Mouse (Mus musculus): ENCODE results near the gene Frmd4a. TPM values are rescaled to one million over a fixed set of nuclear protein-coding genes. Genes with fewer than 3 reads are reported as not detected.
"Not testable (repeated sequence)": the region's sequence is repeated elsewhere in the genome, so short reads cannot be mapped to it uniquely, and the experiment has no call there.

Frmd4a gene
- total RNA-seq, 2 experiments from 2014 or later = 51.3 to 52.7 TPM

DNA sequence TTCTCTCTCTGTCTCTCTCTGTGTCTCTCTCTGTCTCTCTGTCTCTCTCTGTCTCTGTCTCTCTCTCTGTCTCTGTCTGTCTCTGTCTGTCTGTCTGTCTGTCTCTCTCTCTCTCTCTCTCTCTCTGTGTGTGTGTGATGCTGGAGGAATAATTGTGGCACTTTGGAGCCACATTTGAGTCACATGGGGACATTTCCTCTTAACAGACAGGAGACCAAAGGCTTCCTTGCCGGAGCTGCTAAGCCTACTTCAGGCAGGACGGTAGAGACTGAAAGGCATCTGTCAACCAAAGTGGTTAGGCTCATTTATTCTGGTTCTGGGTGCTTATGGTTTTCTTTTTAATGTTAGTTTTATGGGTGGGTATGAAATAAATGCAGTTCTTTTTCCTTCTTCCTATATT lies 543.0 kb downstream of the Frmd4a start:
- DNase-seq = not testable (repeated sequence)

DNA sequence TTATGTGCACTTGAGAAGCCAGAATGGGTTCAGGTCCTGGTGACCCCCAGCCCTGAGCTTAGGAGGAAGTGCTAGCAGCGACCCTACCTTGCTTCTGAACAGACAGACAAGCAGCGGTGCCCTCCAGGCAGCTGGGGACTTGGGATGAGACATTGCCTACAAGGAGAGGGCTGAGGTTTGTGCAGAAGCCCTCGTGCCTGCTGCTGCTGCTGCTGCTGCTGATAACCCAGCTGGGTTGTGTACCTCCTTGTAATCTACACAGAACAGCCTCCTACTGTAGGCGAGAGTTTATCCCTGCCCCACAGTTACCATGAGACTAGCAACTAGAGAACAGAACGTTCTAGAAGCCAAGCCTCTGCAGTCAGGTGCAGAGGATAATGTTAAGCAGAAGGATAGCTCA lies 543.7 kb downstream of the Frmd4a start:
- no peak for DNase-seq

DNA sequence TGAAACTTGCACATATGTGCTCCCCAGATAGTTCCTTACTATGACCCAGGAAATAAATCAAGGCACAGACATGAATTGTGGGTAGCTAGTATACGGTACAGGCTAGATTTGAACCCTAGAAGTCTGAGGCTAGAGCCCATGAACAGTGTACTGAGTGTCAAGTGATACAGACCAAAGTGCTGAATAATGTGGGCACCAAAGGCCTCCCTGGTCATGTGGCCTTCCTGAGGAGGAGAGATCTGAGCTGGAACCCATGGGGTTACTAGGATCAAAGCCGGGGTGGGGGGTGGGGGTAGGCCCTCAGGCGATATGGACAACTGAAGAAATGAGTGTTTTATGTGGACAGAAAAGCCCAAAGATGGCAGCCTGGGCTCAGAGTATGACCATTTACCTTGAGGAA lies 544.9 kb downstream of the Frmd4a start:
- no peak for DNase-seq

DNA sequence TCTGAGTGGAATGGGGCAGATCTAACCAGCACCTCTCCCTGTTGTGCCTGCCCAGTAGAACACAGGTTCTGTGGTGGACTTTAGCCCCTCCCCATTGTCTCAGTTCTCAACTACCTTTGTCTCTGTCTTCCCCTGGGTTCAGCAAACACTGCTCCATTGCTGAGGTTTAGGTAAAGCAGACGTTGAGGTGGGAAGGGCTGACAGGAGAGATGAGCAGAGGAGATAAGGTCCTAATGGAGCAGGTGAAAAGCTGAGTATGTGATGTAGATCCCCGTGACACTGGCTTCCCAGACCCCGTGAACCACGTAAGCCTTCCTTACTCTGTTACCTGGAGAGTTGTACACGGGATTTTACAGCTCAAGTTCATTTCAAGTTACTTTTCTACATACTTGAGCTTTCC lies 545.3 kb downstream of the Frmd4a start:
- DNase-seq = no peak

DNA sequence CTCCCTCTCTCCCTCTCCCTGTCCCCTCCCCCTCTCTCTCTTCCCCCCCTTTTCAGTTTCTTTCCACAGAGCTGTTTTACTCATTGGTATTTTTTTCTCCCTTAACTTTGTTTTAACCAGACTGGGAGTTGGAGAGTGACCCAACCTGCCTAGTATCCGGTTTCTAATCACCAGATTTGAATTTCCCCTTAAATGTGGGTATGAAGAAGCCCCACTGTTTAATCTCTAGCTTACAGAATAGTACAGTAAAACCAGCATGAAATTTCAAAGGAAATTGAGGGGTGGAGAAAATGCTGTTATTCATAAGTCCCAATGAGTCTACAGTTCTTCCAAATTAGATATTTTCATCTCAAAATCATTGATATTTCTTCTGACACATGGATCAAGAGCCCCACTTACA lies 545.8 kb downstream of the Frmd4a start:
- no peak for DNase-seq

DNA sequence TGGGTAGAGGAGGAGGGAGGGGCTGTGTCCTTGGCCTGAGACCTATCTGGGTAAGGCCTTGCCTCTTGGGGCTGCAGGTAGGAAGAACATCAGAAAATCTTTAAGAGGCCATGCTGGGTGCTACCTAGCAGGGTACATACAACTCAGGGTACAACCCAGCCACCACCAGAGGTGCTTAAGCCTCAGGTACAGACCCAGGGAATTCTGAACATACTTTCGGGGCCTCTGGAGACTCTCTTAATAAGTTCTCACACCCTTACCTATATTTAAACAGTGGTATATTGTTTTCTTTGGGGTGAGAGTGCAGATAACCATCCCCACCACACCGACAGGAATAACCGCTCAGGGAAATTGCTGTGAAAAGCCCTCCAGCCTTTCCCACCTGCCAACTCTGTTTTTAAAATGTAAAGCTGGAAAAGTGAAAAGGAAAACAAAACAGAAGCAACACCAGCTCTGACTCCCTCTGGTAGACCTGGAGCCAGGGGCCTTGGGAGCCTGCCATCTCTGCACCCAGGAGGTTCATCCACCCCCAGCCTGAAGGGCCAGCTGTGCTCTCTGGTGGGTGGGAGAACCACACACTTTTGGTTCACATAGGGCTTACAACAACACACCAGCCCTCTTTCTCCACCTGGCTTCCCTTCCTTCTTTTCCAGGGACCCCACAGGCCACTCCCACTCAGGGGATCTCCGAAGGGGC lies 548.9 kb downstream of the Frmd4a start:
- no peak for DNase-seq

DNA sequence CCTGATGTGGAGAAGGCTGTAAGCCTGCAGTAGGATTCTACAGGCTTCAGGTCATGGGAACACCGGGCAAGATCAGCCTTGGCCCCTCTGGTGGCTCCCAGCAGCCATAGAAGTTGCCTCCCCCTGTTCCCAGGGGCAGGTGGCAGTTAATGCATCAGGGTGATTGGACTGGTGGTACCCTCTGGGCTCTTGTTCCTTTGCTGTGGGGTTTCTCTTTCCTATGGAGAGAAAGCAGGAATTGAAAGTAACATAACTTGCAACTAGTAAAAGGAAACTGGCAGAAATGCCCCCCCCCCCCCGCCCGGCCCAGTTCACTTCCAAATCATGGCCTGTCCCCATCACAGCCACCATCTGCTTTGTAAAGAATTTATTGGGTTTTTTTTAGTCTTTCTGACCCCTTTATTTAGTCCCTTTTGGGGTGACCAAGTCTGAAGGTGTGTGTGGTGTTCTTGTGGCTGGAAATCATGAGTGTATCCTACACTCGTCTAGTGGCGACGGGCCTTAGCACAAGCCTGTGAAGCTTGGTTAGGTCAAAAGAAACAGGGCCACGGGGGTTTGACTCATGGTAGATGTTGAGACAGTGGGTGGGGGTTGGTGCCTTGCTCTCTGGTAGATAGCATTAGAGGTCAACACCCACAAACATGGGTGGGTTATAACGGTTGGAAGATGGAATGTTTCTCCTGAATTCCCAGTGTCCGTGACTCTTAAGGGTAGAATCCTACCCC lies 549.6 kb downstream of the Frmd4a start:
- DNase-seq = no peak

DNA sequence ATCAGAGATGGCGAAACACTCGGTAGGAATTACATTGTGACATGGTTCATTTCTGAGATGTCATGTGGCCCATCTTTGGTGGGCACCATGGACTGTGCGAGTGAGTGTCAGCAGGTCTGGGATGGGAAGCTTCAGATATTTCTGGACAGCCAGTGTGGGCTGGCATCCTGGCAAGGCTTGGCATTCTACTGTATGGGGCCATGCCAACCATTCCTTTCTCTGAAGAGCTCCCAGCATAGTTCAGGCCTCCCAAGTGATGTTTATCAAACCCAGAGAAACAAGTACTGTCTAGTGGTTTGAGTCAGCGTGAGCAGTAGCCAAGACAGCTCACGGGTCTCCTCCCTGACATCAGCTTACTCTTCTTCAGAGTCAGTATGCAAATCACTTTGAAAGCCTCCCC lies 551.5 kb downstream of the Frmd4a start:
- peak; percentile 55 for DNase-seq

DNA sequence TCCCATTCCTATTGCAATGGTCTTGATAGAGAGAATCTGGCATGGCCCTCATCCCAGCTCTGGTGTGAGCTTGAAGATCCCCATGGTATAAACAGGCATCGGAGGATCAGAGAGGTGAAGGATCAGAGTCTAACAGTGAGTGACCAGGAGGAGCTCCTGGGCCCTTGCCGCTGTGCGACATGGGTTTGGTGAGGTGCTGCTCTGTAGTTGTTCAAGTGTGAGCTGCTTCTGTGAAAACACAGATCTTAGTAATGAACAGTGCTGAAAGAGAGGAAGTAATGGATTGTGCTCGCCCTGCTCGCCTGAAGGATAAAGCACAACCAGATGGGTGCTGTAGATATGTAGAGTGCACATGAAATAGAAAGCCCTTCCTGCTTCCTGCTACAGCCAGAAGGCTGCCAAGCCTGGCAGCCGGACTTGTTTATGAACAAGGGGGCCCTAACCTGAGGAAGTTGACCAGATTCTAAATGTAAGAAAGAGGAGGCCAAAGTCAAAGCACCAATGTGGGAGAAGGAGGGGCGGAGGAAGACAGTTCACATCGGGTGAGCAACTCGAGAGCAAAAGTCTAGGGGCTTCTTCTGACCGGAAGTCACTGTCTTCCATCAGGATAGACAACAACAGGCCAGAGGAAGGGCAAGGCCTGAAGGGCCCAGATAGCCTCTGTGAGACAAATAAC lies 552.8 kb downstream of the Frmd4a start:
- peak; percentile 41 for DNase-seq

DNA sequence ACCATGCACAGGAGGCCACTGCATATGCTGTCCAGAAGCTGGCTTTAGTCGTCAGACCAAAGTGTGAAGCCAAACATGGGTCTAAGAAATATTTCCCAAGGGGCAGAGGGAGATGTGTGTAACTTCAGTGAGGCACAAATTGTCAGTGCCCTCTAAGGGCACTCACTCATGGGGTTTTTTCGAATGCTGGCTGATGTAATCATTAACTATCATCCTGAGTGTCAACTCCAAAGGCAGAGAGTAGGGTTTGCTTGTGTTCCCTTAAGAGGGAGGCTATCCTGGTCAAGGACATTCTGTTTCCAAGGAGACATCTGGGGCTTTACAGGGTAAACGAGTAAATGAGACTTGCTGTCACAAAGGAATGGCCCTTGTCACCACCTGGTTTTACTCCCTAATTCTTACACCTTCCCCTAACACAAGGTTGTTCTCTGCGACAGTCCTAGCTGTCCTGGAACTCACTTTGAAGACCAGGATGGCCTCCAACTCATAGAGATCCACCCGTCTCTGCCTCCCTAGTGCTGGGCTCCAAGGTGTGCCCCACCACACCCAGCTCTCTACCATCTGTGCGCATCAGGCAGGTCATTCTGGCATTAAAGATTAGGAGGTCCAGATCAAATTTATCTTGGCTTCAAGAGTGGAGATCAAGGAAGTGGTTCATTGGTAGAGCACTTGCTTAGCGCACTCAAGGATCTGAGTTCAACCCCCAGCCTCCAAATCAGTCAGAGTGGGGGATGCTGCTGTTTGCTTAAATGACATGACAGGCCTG lies 555.2 kb downstream of the Frmd4a start:
- DNase-seq = no peak

DNA sequence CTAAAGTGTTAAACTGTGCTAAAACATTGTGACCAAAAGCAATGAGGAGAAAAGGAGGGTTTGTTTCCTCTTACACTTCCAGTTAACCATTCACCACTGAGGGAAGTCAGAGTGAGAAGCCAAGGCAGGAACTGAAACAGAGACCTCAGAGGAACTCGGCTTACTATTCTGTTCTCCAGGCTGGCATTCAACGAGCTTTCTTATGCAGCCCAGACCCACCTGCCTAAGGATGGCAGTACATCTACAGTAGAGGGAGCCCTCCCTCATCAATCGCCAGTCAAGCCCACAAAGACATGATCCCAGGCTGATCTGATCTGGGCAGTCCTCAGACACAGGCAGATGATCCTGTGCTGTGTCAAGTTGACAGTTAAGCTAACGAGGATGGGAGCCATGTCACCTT lies 555.9 kb downstream of the Frmd4a start:
- no peak for DNase-seq

DNA sequence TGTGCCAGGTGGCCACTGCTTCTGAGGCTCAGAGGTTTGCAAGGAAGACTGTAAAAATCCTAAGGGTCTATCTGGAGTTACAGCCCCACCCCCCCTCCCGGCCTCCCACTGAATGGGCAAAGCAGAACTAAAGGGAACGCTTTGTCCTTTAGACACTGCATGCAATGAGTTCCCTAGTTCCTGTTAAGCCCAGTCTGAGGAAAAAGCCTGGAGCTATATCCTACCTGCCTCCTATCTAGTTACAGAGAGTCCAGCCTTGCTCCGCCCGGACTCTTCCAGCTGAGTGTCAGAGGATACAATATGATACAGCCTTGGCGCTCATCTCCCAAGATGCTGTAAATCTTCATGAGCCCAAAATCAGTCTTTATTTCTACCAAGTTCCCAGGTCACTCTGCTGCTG lies 556.7 kb downstream of the Frmd4a start:
- no peak for DNase-seq

DNA sequence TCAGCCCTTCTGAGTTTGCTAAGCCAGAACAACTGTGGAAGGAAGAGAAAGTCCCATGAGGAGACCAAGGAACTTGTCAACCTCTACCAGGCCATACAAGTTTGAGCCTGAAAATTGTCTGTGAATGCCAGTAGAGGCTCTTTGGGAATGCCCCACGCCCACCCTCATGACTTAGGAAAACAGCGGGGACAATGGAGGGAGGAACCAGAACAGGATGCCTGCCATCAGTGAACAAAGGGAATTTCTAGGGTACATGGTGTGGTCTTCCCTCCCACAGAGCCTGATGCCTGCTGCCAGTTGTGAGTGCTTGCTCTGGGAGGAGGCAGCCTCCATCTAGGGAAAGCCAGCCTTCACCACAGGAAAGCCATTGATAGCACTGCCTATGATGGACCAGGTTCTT lies 557.6 kb downstream of the Frmd4a start:
- DNase-seq = no peak

DNA sequence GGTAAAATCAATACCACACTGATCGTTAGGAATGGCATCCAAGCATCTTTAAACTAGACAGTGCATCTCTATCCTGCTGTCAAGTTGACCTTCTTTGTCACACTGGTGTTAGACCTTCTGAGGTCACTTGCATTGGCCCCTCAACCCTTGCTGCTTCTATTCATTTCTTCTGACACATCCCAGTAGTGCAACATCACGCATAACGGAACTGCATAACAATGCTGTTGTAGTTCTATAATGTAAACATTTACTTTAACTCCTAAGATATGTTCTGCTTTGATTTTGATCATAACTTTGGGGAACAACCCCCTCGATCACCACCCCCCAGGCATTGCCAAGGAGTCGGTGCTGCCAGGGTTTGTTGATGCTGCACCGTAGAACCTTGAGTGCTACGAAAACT lies 558.5 kb downstream of the Frmd4a start:
- DNase-seq = no peak

DNA sequence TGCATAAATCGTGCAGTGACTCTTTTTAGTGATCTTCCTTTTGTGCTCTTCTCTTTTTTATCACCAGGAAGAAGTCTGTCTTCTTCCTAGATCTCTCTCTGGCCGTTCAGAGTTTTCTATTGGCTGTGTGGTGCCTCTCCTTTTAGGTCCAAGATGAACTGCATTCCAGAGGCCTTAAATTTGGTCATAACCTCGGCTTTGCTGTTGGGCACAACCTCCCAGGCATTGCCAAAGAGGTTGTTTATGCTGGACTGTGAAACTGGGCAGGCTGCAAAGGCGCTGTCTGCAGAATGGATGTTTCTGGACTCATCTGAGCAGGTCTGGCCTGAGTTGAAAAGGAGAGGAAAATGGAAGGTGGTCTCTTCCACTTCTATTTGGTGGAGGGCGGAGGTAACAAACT lies 560.8 kb downstream of the Frmd4a start:
- DNase-seq = no peak

DNA sequence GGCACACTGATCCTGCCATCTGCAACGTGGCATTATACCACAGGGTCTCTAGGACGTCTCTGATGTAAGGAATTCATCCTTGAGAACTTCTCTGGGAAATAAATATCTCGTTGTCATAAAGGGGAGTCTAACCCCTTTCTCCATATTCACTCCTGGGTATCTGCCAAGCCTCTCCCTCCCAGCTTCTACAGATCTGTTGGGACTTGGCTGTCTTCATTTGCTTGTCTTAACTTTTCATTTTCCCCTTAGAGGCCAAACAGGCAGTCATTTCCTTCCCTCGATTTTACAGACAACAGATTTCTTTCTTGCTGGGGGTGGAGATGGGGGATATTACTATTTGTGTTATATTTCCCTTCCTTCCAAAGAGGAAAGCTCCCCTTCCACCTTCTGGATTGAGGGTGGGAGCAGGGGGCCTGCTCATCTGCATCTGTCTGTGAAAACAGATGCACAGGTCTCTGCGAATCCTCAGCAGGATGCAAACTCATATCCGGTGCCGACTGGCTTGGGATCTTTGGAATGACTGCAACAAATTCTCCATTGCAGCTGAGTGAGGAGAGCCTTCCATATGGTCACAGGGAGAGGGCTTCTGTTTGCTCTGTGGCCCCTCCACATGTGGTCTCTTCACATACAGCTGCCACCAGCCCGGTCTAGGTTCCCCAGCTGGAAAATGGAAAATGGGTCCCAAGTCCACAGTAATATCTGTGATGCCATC lies 562.0 kb downstream of the Frmd4a start:
- DNase-seq = peak; percentile 33

DNA sequence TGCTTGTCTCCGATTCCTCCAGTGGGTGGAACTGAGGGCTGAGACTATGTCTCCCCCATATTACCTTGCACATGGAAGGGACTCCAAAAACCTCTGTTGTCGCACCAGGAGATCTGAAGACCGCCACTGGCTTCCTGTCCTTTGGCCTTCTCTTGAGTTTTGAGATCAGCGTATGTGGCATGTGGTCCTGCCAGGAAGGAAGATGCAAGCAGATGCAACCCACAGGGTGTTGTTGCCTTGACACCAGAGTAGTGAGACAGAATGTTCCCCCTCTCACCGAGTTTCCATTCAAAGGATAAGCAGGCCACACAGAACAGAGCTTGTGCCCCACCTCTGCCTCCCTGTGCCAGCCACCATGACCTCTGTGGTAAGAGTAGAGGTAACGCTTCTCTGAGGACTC lies 563.1 kb downstream of the Frmd4a start:
- DNase-seq = no peak

DNA sequence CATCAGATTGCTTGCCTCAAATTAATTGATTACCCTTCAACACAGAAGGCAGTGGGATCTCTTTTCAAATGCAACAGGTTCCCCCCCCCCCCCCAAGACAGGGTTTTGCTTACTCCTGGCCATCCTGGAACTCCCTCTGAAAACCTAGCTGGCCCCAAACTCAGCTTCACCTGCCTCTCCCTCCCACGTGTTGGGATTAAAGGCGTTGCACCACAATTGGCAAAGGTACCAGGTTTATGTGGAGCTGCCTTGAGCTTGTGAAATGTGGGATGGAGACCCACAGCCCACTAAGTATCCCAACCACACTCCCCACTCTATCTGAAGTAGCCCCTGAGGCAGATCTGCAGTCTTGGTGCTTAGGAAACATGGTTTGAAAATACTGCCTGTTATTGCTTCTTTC lies 565.4 kb downstream of the Frmd4a start:
- no peak for DNase-seq

DNA sequence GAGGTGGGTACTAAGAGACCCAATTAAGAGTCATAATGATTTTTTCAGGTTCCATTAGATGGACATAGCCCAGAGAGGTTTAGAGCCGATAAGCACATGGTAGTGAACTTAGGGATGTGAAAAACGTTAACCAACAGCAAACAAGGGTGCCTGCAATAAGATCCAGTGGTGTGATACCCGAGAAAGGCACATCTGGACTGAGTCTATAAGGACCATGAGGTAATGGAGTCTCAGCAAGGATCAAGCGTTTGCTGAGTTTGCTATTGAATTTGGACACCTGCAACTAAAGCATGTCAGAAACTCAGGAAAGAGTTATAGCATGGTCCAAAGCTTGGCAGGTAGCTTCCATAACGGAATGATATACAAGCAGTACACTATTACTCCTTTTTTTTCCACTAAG lies 566.7 kb downstream of the Frmd4a start:
- DNase-seq = no peak

DNA sequence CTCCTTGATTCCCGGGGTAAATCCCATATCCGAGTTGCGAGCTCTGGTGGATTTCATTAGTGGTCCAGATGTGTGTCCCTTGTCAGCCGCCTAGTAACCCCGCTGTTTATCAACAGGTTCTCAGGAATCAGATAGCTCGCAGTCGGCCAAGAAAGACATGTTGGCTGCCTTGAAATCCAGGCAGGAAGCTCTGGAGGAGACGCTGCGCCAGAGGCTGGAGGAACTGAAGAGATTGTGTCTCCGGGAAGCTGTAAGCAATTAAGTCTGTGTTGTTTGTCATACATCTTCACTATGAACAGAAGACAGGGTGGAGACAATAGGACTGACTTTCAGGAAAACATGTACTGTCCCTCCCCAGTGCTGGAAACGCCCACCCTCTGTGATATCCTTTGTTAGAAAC lies 568.7 kb downstream of the Frmd4a start:
- peak; percentile 49 for DNase-seq

DNA sequence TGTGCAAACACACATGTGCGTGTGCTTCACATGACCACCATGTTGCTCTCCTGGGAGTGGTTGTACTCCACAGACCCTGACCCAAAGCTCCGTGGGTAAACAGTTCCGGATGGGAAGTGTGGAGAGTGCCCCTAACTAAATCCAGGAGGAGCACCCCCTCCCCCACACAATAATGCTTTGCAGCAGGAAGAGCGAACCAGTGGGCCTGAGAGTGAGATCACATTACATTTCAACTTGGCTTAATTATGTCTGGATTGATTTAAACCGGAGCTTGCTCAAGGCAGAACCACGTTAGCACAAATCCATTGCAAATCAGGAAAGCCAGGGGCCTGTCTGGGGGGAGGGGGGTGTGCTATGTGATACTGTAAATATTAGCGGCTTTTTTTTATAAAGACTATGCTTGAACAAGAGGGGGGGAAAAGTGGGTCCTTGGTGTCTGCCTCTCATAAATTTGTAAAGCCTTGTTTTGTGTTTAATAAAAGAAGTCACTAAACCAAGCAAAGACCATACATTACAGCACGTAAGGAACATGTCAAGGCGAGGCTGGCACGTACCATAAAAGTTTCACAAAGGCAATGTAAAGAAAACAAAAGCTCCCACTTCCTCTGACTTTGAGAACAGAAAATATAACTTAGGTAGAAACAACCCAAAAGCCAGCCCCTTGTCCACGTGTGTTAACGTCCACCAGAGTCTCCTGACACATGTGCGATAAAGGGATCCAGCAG lies 570.3 kb downstream of the Frmd4a start:
- DNase-seq = no peak

DNA sequence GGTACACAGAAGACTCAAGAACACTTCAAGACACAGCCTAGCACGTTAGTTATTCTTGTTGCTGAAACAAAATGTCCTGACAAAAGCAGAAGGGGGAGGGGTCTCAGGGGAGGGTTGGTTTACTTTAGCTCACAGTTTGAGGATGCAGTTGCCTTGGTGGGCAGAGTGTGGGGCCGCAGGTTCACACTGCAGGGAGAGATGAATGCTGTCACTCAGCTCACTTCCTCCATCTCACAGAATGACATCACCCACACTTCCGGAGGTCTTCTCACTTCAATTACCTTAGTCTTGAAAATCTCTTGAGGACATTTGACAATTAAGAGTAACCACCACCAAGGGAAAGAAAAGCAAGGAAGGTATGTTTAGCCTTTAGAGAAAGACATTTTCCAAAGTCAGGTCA lies 574.1 kb downstream of the Frmd4a start:
- DNase-seq = no peak

Data from heart, postnatal 4 days (tissue).